Mouse (Mus musculus) kidney, adult 11 months (tissue): Measurements from ENCODE around the gene Lhpp.

Experiments
- DNase-seq: peaks from one replicate; pipeline ENCODE4 v3.0.0; 2022

Gene Lhpp

DNA sequence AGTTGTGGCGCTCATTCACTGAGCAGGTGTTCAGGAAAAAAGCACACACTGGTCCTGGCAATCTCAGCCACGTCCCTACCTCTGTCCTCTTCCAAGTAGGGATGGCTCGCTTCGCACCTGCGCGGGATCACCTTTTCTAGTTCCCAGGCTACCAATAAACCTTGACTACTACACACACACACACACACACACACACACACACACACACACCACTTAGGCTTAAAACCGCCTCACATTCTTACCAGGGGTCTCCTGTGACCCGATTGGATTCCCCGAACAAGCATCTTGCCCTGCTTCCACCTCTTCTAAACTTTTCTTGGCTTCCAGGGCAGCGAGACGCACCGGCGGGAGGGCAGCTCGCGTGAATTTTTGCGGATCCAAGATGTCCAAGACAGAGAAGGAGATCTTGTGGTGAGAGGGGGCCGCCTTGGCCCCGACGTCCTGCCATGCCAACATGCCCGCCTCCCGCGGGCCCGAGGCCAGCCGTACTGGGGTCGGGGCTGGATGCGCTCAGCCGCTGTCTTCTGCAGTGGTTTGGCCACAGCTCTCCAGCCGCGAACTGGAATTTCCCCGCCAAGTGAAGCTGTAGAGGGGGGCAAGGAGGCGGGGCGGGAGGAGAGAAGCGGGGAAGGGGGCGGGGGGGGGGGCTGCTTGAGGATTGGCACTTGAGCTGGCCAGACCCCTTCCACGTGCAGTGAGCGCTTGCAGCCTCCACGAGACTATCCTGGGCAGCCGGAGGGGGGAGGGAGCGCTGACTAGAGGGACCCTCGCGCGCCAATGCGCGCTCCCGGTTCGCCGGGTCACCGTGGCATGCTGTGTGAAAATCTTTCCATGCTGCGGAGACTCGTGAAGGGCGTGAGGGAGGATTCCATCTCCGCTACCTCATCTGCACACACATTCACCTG lies 11.1 kb upstream of the Lhpp start, which contains the start of gene Nkx1-2:
Gene Nkx1-2 (minus strand): TSS at position 567 of the 905 bp plus-strand sequence.
- no peak for DNase-seq

DNA sequence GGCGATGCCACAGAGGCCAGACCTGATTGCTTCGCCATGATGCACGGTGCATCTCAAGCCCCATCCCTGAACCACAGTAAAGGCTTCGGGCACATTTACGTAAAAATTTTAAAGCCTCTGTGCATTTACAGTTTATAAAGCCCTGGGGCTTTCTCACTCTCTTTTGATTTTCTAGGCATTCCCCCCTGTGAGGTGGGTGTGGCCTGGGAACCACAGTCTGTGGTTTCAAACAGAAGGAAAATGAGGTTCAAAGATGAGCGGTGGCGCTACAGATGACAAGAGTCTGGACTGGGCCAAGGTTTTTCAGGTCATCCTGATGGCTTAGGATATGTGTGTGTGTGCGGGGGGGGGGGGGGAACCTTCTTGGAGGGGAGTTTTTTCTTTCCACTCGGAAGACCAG lies 10.4 kb upstream of the Lhpp start:
- no peak for DNase-seq

DNA sequence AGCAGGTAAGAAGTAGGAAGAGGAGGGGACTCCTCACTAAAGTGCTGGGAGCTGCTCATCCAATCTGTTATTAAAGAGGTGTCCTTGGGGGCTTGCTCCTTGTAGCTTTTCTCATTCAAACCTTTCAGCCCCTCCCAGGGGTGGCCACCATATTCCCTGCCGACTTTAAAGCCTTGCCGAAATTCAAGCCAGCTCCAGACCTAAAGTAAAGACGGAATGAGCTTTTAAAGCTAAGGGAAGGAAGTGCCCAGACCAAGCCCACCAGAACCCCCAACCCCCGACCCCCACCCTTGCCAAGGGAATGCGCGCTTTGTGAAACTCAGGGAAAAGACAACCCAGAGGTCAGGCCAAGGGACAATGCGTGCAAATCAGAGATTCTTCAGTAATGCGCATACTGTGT lies 9.5 kb upstream of the Lhpp start:
- no peak for DNase-seq

DNA sequence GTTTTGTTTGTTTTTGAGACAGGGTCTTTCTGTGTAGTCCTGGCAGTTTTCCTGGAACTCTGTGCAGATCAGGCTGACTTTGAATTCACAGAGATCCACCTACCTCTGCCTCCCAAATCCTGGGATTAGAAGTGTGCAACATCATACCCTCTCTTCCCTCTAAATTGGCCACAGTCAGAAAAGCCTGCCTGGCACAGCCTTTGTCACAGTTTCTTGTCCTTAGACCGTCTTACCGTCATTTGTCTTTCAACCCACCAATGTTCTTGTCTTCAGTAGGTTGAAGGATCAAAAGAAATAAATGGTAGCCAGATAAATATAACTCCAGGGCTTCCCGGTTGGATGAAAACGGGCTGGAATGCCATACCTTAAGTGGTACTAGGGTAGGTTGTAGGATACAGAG lies 5.7 kb upstream of the Lhpp start:
- DNase-seq, result no peak

DNA sequence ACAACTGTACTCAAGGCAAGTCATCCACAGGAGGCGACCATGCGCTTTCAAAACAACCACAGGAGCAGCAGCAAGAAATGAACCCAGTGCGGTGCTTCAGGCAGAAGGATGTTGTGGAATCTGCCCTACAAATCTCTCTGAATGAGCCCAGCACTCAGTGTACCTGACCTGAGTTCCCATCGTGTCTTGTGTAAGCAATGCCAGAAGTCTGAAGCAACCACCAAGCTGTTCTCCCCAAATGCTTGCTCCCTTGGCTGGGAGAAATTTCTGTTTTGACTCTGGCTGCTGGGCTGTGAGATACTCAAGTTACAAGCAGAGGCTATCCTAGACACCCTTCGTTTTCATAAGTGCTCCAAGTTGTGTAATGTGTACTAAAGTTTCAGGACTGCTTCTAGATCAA lies 4.7 kb upstream of the Lhpp start:
- DNase-seq, result no peak

DNA sequence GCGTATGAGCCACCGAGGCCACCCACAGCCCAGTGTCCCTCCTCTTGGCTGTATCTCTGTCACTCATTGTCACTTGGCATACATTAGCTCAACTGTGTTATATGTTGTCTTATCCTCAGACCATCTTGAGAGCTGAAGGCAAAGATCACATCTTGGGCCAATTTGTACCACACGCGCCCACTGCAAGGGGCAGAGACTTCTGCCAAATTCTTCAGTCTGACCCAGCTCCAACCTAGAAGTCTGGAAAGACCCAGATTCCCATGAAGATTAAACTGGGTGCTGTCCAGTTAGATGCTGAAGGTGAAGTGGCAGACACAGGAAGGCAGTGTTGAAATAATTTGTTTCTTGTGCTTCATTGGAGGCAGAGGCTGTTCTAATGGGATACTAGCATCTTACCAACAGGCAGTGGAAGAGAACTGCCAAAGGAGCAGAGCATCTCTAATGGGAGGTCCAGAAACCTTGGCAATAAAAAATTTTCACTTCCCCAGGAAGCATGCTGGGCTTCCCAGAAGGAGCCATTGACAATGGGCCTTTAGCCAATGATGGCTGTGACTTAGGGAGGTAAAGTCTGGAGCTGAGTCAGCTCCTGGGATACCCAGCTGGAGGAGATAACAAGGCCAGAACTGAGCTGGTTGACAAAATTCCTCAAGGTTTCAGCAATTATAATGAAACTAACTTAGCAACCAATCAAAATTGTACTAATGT lies 2.0 kb upstream of the Lhpp start:
- no peak for DNase-seq

DNA sequence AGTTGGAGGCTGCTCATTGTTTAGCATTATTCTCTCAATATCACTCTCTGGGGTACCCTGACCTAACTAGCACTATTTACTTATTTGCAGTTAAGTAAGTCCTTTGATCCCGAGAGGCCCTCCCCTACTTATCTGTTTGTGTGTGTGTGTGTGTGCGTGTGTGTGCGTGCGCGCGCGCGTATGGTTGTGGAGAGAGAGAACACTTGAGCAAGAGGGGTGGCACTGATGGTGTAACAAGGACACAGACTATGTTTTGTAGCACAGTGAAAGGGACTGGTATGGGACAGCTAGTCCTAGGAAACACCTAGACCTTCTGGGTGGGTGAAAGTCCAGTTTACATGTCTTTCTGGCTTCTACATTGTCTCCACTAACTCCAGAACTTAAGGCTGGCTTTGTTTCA lies 1.1 kb downstream of the Lhpp start:
- no peak for DNase-seq

DNA sequence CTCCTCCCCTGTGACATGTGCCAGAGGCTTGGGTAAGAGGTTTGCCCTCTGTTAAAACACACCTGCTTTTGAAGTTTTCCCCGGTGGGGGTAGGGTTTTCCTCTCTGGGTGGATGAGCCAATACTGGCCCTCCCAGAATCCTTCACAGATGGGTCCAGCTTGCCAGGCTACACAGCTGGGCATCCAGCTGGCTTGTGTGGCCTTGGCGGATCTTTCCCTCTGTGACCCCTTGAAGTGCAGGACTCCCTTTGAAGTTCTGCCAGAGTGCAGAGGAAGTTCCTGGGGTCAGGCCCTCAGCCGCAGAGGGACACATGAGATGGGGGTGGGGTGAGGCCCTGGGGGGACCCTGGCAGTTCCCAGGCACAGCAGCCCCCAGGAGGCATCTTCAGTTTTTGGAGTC lies 4.9 kb downstream of the Lhpp start:
- DNase-seq, result no peak

DNA sequence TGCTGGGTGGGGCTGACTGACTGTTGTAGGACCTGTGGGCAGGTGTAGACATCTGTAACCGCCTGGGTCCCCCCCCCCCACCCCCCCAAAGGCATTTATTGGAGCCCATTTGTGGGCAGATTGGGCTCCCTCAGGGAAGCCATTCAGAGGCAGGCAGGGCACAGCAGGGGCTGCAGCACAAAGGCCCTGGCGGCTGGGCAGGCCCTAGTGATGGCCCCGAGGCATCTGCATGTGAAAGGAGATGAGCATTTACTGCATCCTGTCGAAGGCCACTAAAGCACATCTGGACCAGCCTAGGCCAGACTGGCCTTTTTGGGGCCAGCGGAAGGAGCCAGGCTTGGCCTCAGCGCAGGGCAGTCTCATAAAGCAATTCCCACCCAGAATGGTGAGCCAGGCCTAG lies 6.0 kb downstream of the Lhpp start:
- DNase-seq, result no peak

DNA sequence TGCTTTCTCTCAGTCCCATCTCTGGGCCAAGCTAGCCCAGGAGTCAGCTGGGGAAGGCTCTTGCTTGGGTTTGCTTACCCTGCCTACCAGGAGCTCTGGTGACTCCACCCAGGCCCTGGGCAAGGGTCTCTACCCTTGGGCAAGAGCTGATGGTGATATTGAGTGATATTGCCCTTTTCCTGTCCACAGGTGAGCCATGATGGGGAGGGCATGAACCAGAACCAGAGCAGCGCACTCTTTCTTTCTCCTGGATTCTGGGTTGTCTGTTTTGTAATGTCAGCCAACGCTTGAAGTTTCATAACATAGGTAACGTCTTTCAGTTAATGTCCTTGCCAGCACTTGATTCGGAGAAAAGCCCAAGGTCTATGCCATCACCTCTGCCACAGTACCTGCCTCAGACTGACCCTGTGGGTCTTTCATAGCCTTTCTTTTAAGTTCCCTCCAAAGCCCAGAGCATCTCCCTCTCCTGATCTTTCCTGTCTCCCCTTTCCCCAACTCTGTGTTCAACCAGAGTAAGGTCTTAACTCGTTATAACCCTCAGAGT lies 6.7 kb downstream of the Lhpp start:
- no peak for DNase-seq

DNA sequence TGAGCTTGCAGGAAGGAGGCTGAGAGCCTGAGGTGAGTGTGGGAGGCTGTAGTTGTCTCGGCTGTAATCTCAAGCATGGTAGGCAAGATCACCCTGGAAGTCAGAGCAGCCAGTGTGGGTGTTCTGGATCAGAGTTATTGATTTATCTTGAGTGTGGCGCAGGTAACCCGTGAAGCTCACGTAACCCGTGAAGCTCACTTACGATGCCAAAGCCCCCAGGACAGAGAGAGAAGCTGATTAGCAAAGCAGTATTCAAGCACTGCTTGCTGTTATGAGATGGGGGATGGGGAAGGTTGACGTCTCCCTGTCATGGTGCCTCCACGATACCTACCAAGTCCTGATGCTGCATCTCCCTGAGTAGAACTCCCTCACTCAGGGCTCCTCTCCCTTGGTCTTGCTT lies 9.1 kb downstream of the Lhpp start:
- no peak for DNase-seq

DNA sequence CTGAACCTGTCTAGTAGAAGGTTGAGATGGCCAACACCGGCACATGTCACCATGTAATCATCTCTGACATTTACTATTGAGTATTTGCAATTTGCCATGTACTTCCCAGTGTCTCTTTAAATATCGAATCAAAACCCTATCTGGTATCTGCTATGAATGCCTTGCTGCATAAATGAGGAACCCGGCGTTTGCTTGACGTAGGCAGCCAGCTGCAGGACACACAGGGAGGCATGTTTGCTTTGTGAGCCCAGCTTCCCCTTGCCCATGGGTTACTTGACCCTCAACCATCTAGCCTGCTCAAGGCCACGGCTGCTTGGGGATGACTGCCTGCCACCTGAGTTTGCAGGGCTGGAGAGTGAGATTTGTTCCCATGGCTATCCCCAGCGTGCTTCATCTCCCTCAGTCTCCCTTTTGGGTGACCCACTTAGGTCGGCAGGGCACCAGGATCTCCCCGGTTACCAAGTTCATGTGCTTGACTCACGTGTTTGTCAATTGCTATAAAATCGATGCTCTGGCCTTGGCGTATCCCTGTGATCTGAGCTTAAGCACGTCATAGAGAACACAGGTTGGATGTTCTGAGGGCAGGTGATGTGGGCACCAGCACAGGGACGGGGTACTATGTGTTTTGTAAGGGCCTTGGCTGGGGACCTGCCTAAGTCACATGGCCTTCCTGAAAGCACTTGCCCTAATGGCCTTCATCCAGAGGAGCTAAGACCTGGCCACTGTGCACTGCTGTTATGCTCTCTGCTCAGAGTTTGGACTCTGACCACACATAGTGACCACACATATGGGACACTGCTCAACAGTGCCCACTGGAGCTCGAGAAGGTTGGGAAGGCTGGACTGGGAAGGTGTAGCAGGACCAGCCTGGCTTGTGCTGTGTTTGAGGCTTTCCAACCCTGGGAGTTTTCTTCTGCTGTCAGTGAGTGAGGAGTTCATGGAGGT lies 9.8 kb downstream of the Lhpp start:
- peak; percentile 75 for DNase-seq

DNA sequence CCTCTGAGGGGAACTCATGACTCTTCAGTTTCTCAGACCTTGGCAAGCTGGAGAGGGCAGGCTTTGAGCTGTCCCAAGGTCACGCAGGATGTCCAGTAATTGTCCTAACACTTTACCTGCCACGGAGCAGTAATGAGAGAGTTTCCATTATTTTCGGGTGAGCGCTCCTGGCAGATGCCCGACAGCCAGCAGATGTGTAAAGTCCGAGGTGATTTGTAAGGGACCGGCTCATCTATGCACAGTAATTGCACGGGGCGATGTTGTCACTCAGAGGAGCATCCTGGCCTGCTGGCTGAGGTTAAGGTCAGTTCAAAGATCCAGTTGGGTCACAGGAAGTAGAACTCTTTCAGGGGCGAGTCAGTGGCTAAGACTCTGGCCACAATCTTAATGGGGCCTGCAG lies 13.7 kb downstream of the Lhpp start:
- peak; percentile 38 for DNase-seq

DNA sequence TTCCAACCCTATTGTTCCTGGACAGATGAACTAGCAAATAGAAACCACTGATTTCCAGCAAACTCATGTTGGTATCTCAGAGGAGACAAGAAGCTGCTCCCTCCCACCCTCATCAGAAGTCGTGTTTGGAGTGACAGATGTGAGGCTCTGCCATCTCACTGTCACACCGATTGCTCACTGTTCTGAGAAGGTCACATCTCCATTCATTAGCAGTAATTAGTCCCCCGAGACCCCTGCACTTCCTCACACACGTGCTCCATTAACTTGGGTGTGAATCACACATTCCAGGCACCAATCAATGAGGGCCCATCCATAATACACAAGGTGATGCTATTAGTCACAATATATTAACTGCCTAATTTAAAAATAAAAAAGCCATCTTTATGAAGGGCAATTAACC lies 15.7 kb downstream of the Lhpp start:
- DNase-seq, result no peak

DNA sequence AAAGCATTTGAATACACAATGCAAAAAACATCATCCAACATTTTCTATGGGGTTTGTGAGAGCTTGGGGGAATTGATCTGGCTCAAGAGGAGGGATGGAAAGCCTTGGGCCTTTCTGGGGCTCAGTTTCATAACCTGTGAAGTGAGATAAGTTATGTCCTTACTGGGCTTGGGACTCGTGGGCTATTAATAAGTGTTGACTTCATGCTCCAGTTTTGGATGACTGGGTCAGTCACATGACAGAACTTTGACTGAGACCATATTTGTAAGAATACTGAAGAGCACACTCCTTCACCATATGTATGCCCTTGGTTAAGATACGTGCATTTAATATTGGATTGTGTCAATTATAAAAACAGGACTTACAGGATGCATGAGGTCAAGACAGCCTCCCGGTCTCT lies 17.0 kb downstream of the Lhpp start:
- DNase-seq, result no peak

DNA sequence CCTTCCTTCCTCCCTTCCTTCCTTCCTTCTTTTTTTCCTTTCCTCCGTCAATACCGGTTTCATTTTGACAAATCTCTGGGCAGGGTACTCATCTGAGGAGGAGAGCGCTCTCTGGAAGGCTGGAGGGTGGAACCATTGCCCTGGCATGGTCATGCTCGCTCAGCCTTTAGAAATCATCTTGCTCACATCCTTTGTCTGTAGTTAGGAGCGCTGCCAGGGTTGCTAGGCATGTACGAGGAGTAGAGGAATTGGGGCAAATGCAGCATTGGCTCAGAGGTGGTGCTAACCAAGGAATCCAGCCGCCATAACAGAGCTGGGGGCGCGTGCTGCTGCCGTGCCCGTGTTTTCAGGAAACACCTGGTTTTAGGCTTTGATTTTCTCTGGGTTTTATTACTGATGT lies 20.9 kb downstream of the Lhpp start:
- no peak for DNase-seq

DNA sequence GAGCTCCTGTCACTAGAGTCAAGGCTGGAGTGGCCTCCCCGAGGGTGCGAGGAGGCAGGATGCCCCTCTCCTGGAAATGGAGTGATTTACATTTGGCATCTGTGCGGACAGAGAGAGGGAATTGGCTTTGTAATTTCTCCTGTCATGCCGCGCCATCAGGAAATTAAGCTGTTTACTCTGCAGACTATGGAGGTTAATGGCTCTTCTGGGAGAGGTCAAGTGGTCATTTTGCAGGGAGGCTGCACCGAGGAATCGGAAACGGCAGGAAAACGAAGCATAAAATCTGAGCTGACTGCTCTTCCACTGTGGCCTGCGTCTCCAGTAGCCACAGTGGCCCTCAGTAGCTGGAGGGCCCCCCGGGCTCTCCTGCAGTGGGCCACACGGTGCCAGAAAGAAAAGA lies 26.9 kb downstream of the Lhpp start:
- no peak for DNase-seq

DNA sequence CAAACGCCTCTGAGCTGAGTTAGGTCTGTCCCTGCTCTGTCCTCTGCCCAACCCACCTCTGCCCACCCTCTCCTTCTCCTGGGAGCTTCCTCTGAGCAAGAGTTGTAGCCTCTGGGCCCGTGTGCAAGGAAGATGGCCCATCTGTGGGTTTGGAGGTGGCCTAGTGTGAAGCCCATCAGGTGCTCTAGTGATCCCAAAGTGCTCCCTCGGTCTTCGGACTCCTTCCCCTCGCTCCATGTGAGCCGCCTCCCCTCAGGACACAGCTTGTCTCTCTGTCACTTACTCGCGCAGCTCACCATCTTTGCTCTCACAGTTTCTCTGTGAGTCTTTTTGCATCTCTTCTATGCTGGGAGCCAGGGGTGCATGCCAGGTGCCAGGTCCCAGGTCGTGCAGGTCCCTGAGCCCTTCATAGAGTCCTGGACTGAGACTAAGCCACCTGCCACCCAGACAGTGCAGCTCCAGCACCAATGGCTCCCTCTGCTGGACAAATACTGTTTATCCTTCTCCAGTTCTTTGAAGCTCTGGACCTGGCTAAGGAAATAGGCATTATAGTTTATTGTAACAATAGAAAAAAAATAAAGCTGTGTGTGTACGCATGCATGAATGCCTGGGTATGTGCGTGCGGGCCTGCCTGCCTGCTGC lies 28.1 kb downstream of the Lhpp start:
- peak; percentile 26 for DNase-seq

DNA sequence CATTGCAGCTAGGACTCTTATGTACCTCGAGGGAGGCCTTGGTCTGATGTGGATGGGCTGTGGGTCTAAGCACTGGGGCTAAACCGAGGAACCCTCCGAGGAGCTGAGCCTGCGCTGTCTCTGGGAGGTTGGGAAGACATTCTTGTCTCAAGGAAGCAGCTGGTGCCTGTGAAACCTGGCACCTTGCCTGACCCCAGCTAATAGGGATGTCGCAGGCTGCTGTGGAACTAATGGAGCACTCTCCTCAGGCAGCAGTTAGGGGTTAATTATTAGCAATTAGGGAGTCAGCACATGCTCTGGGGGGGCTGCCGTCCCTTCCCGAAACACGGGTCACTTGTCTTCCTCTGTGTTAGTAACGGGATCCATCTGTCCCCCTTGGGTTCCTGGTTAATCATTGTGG lies 30.5 kb downstream of the Lhpp start:
- peak; percentile 60 for DNase-seq

DNA sequence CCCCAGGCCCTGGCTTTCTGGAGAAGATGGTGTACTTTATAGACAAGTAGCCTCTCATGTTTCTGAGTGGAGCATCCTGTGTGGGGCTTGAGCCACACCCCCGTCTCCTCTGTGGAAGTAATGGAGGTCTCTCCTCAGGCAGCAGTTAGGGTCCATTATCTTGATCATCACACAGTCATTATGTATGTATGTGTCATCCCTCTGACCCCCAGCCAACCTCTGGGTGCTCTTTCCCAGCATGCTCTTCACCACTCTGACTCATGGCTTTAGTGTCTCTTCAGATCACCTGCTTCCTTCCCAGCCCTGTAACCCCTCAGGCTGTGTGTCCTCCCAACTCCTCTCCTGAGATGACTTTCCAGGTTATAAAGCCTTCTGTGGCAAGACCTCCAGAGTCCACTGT lies 31.2 kb downstream of the Lhpp start:
- no peak for DNase-seq

DNA sequence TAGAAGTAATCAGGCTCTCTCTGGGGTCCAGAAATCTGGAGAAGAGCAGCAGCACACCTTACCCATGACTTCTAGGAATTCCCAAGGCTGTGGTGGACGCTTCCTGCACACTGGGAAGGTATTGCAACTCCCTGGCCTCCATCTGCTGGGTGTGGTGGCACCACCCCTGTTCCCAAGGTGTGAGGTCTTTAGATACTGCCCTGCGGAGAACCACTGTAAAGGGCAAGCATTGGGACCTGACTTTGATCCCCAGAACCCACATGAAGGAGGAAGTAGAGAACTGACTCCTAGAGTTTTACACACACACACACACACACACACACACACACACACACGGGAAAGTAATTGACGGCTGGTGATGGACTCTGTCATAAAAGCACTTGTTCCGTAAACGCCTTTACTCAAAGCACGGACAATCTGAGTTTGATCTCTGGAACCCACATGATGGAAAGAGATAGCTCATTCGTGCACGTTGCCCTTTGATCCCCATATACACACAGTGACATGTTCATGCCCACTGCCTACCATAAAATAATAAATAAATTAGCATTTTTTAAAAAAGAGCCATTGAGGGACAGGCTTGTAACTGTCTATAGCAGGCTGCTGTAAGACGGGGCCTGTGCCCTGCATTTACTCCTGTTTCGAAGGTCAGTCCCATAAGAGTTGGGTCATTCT lies 34.3 kb downstream of the Lhpp start:
- no peak for DNase-seq

DNA sequence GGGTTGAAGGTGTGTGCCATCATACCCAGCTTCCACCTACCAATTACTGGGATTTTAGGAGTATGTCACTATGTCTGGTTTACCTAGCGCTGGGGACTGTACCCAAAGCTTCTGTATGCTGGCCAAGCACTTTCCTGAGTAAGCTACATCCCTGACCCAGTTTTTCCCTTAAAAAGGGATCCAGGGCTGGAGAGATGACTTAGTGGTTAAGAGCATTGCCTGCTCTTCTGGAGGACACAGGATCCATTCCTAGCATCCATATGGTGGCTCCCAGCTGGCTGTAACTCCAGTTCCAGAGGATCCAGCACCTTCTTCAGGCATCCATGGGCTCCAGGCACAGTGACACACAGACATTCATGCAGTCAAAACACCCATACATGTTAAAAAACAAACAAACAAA lies 36.1 kb downstream of the Lhpp start:
- no peak for DNase-seq
